9 mouse cellular contexts compared by ENCODE assay signal in the genomic region with DNA sequence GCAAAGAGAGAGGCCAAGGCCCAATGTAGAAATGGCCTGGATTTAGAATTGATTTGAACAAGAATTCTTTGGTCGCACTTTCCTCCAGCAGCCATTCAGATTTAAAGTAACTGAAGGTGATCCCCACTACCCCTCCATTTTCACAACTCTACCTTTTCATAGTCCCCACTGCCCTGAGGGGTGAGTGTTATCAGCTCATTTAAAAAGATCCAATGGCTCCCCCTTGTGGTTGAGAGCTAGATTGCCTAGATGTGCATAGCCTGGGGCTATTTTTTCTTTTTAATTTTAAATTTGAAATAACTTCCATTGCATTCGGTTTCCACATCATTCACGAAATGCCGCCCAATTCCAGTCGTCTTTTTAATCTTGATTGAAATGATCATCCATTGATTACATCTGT. TPM values are rescaled to one million over a fixed set of nuclear protein-coding genes. Genes with fewer than 3 reads are reported as not detected.
A peak's percentile ranks its signal among the peaks of the same experiment; 100 is the strongest.
DNase-seq lines count a peak whose midpoint lies in the region; ATAC-seq and TF ChIP-seq lines count a peak whose summit lies in the region.
"Had no signal": no experiment of that assay in that cellular context is flagged by ENCODE, and none has a peak within 500 bp of the region (broad histone marks: within the 10 kb centered on the region; RNA-seq: fewer than 3 reads in every experiment).

No protein-coding gene starts in this region.

- H3K4me1 ChIP-seq in CH12.LX (ENCODE audit: control insufficient read depth in 1 of 2, insufficient read depth in 2 of 2), result peaks cover 5 to 11% of the 10 kb centered on the region in 2 experiments; a peak in 3 of 4 replicates
- H3K4me1 ChIP-seq: liver, embryonic 13.5 days had no signal

- peak; percentile 51 to 80 for TF ChIP-seq CTCF in CH12.LX (conservative IDR thresholded peaks at IDR 0.05 in 1 of 2, IDR thresholded peaks at IDR 0.05 in 1 of 2; ENCODE audit: low read depth in 2 of 2, low read length in 2 of 2)

- no peaks in the 10 kb centered on the region for H3K9me3 ChIP-seq in CH12.LX (replicated peaks; ENCODE audit: low read length)
- H3K9me3 ChIP-seq: liver, embryonic 13.5 days had no signal

- no peak overlapping the region for H3K27ac ChIP-seq in CH12.LX (ENCODE audit: insufficient read depth, low read depth)
- H3K27ac ChIP-seq: liver, embryonic 13.5 days had no signal

- in situ Hi-C loops in CH12.LX (cut with MboI; ENCODE audit: low pct_ligation_motif_present, low pct_unique_long_range_greater_than_20kb, low sequenced_read_pairs), result no loop called here

- H3K36me3 ChIP-seq in CH12.LX (replicated peaks in 1 of 2; ENCODE audit: control insufficient read depth in 1 of 2, insufficient read depth in 1 of 2, low read length in 1 of 2), result no peaks in the 10 kb centered on the region
- H3K36me3 ChIP-seq: liver, embryonic 13.5 days had no signal

- DNase-seq in layer of hippocampus, adult 11-12 months (ENCODE audit: low spot score), result peak; percentile 43
- no peak for DNase-seq in layer of hippocampus, adult 9-11 months
- DNase-seq in CH12.LX (ENCODE audit: extremely low read depth) (peak; percentile 64), ZHBTc4 (ENCODE audit: low read depth, low spot score) (peak; percentile 67)
- DNase-seq in embryo, embryonic 9.5 days (ENCODE audit: extremely low spot score), result peak; percentile 17
- DNase-seq in lung, postnatal 36 days, result peak; percentile 61
- no peak for DNase-seq in urinary bladder, postnatal 36 days (ENCODE audit: low spot score in 2 of 2)
- DNase-seq: liver, embryonic 13.5 days had no signal

- no peak for TF ChIP-seq POLR2A in CH12.LX (IDR thresholded peaks at IDR 0.05; ENCODE audit: low read depth, low read length)

- TF ChIP-seq EP300 in CH12.LX (IDR thresholded peaks at IDR 0.05; ENCODE audit: low read length), result no peak

- no peaks in the 10 kb centered on the region for H3K27me3 ChIP-seq in CH12.LX (replicated peaks)
- H3K27me3 ChIP-seq: liver, embryonic 13.5 days had no signal

- ATAC-seq in monocyte, adult 5-6 weeks (replicated peaks; ENCODE audit: insufficient number of reproducible peaks, low FRiP score, low TSS enrichment, poor library complexity, severe bottlenecking), result no peak

- H3K4me2 ChIP-seq in CH12.LX (ENCODE audit: insufficient read depth, low read depth, poor library complexity, severe bottlenecking), result no peak overlapping the region
- H3K4me2 ChIP-seq: liver, embryonic 13.5 days had no signal

- H3K79me2 ChIP-seq in CH12.LX (replicated peaks; ENCODE audit: control insufficient read depth, extremely low read depth, insufficient read depth, poor library complexity, severe bottlenecking), result no peaks in the 10 kb centered on the region

- dilution Hi-C loops in CH12.LX (cut with MboI; ENCODE audit: extremely low pct_ligation_motif_present, extremely low pct_unique_long_range_greater_than_20kb, low sequenced_read_pairs), result no loop called here

- no peak overlapping the region for H3K9ac ChIP-seq in CH12.LX (ENCODE audit: insufficient read depth, low read depth)
- H3K9ac ChIP-seq: liver, embryonic 13.5 days had no signal

- TF ChIP-seq RAD21 in CH12.LX (IDR thresholded peaks at IDR 0.05; ENCODE audit: low read depth, low read length), result peak; percentile 77

- H3K4me3 ChIP-seq in CH12.LX (replicated peaks in 1 of 3; ENCODE audit: low read depth in 2 of 3, low read length in 2 of 3, poor library complexity in 1 of 3), result no peak overlapping the region
- H3K4me3 ChIP-seq: liver, embryonic 13.5 days had no signal

TF ChIP-seq in CH12.LX, 34 proteins besides CTCF, POLR2A, EP300 and RAD21:
- no peak for TF ChIP-seq E2F4 (IDR thresholded peaks at IDR 0.05; ENCODE audit: insufficient replicate concordance, low read depth, low read length)
- no peak for TF ChIP-seq MXI1 (IDR thresholded peaks at IDR 0.05; ENCODE audit: low read depth, low read length)
- peak; percentile 58 for TF ChIP-seq SMC3 (IDR thresholded peaks at IDR 0.05; ENCODE audit: low read depth, low read length)
- no peak for TF ChIP-seq ZMIZ1 (IDR thresholded peaks at IDR 0.05; ENCODE audit: low read depth, low read length)
- TF ChIP-seq MAX (IDR thresholded peaks at IDR 0.05; ENCODE audit: low read length), result no peak
- 0 out of 2 replicates have a peak, but pooled peaks have one; percentile 24 for TF ChIP-seq ZNF384 (IDR thresholded peaks at IDR 0.05; ENCODE audit: low read depth, low read length)
- no peak for TF ChIP-seq BHLHE40 (IDR thresholded peaks at IDR 0.05; ENCODE audit: low read depth, low read length)
- no peak for TF ChIP-seq HCFC1 (IDR thresholded peaks at IDR 0.05; ENCODE audit: low read depth, low read length)
- TF ChIP-seq SIN3A (IDR thresholded peaks at IDR 0.05; ENCODE audit: low read length), result no peak
- TF ChIP-seq GABPA (IDR thresholded peaks at IDR 0.05; ENCODE audit: insufficient replicate concordance, low read depth, low read length), result no peak

RNA-seq across cellular contexts. Expression of gene Slc35g1, which starts 33.5 kb away (rescaled TPM):
- total RNA-seq in CH12.LX (2012; rRNA removed), result 14.6 and 17.8 TPM in 2 replicates
- 38.2 and 38.5 TPM in 2 replicates for total RNA-seq in CH12.LX (2014; rRNA removed)
- 17.9 and 21.7 TPM in 2 replicates for polyA plus RNA-seq in CH12.LX (2012; ENCODE audit: insufficient read length, low read depth)
- total RNA-seq in monocyte, adult 5-6 weeks (2017), result 2.3 to 3.0 TPM (median 2.8 TPM) in 3 replicates

RNA-seq across cellular contexts. Expression of gene Plce1, which starts 51.6 kb away (rescaled TPM):
- total RNA-seq in CH12.LX (2012; rRNA removed) (under 0.01 and 0.04 TPM in 2 replicates), CH12.LX (2014; rRNA removed) (0.04 and 0.05 TPM in 2 replicates)
- polyA plus RNA-seq in CH12.LX (2012; ENCODE audit: insufficient read length, low read depth), result 0.10 and 0.13 TPM in 2 replicates
- total RNA-seq in monocyte, adult 5-6 weeks (2017), result 0.10 TPM in 1 of 3 replicates, not detected in the others

Comparison
In these comparisons a context has a peak if more than half of its experiments do, and no peak if none do; other contexts are left out.
1. DNase-seq: peak in layer of hippocampus, adult 11-12 months (single experiment), CH12.LX (single experiment), ZHBTc4 (single experiment), embryo, embryonic 9.5 days (single experiment) and lung, postnatal 36 days (single experiment); none in layer of hippocampus, adult 9-11 months (single experiment) and urinary bladder, postnatal 36 days (0 of 2).